Mouse (Mus musculus): Measurements from ENCODE around the gene Gnao1. TPM values are rescaled to one million over a fixed set of nuclear protein-coding genes. Genes with fewer than 3 reads are reported as not detected.

Gene Gnao1
- polyA plus RNA-seq, 1 experiment from 2014 or later, result 11.0 TPM

DNA sequence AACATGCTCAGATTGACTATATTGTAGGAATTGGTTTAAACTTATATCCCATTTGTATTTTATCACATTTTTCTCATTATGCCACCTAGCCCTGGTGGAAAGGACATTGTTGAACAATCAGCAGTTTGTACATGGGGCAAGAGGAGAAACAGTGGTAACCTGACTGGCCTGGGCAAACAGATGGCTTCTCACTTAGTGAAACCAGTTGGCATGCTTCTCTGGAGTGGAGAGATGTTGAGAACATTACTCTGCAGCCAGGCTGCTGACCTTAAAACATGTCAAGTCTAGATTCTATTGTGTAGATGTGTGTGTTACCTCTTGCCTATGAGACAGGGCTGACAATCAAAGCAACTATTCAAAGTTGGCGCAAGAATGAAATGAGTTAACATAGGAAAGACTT, 7.6 kb downstream of the Gnao1 start:
- H3K9ac ChIP-seq, result no peak overlapping the region
- H3K4me1 ChIP-seq (replicated peaks), result peaks cover 16% of the 10 kb centered on the region
- WGBS, result 89% methylated on average over 1 of the region's 1 CpGs
- H3K9me3 ChIP-seq (replicated peaks), result no peaks in the 10 kb centered on the region
- peaks cover 3% of the 10 kb centered on the region; the same call in 1 of the 2 replicates for H3K27me3 ChIP-seq
- ATAC-seq (replicated peaks; ENCODE audit: insufficient number of reproducible peaks, insufficient read depth, low FRiP score, low read depth), result no peak
- H3K27ac ChIP-seq, result no peak overlapping the region
- H3K36me3 ChIP-seq, result no peaks in the 10 kb centered on the region
- H3K4me3 ChIP-seq, result no peak overlapping the region
- H3K4me2 ChIP-seq, result no peak overlapping the region

DNA sequence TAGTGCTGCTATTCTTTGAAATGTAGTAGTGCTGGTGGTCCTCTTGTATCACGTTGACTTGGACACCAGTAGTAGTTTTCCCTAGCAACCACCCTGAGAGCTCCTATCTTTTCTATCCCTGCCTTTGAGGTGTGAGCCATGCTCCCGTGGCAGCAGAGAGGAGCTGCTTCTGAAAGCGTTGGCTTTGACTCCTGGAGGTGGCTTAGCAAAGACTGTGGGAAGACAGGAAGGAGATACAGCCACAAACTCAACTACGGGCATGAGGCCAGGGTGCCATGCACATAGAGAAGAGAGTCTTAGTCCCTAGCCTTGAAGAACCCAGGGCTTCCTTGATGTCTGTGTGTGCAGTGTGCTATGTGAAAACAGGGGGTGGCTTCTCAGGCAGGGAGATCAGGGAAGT, 10.2 kb downstream of the Gnao1 start:
- no peaks in the 10 kb centered on the region for H3K36me3 ChIP-seq
- no peak overlapping the region for H3K9ac ChIP-seq
- 0 out of 2 replicates have a peak, but pooled peaks cover 4% of the 10 kb centered on the region for H3K4me1 ChIP-seq (replicated peaks)
- 62% methylated on average over 4 of the region's 4 CpGs for WGBS
- no peaks in the 10 kb centered on the region for H3K9me3 ChIP-seq (replicated peaks)
- no peak overlapping the region for H3K4me2 ChIP-seq
- H3K27ac ChIP-seq, result no peak overlapping the region
- no peak for ATAC-seq (replicated peaks; ENCODE audit: insufficient number of reproducible peaks, insufficient read depth, low FRiP score, low read depth)
- no peaks in the 10 kb centered on the region for H3K27me3 ChIP-seq
- H3K4me3 ChIP-seq, result no peak overlapping the region

DNA sequence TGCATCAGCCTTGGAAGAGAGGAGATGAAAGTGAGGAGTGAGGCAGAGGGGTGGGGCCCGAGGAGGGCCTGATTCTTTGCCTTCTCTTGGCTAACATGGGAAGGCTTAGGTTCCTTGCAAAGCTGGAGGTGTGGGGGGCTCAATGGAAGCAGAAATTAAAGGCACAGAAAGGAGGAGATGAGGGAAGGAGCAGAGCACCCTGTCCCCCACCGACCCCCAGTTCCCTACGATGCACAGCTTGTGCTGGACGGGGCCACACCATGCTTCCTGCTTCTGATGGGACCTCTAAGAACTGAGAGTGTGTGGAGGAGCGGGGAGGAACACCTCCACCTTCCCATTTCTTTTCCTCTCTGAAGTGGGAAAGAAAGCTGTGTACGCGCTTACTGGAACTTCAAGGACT, 11.6 kb downstream of the Gnao1 start:
- Histone ChIP-seq H3K4me1 (replicated peaks) (0 out of 2 replicates have a peak, but pooled peaks cover 4% of the 10 kb centered on the region), H3K27ac (no peak overlapping the region), H3K9ac (no peak overlapping the region), H3K36me3 (no peaks in the 10 kb centered on the region), H3K9me3 (replicated peaks) (no peaks in the 10 kb centered on the region), H3K4me3 (no peak overlapping the region), H3K4me2 (no peak overlapping the region), H3K27me3 (no peaks in the 10 kb centered on the region)
- 83% methylated on average over 7 of the region's 7 CpGs for WGBS
- ATAC-seq (replicated peaks; ENCODE audit: insufficient number of reproducible peaks, insufficient read depth, low FRiP score, low read depth), result no peak

DNA sequence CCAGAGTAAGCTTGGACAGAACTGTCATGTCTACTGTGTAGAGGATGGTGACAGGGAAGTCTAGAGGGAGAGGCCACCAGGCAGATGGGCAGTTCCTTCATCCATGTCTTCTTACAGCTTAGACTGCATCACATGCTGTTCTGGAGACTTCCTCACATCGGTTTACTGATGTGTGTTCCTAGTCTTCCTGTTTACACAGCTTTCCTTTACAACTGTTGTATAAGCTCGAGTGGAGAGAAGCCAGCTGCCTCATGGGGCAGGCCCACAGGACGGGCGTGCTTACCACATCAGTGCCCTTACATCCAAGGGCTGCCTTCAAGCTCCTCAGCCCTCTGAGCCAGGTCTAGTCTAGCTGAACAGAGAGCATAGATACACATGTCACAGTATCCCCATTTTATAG, 15.6 kb downstream of the Gnao1 start:
- no peaks in the 10 kb centered on the region for H3K9me3 ChIP-seq (replicated peaks)
- H3K4me3 ChIP-seq, result no peak overlapping the region
- H3K27me3 ChIP-seq, result no peaks in the 10 kb centered on the region
- 0 out of 2 replicates have a peak, but pooled peaks cover 4% of the 10 kb centered on the region for H3K4me1 ChIP-seq (replicated peaks)
- no peaks in the 10 kb centered on the region for H3K36me3 ChIP-seq
- no peak overlapping the region for H3K4me2 ChIP-seq
- no peak overlapping the region for H3K9ac ChIP-seq
- no peak overlapping the region for H3K27ac ChIP-seq
- no peak for ATAC-seq (replicated peaks; ENCODE audit: insufficient number of reproducible peaks, insufficient read depth, low FRiP score, low read depth)
- 52% methylated on average over 4 of the region's 4 CpGs for WGBS

DNA sequence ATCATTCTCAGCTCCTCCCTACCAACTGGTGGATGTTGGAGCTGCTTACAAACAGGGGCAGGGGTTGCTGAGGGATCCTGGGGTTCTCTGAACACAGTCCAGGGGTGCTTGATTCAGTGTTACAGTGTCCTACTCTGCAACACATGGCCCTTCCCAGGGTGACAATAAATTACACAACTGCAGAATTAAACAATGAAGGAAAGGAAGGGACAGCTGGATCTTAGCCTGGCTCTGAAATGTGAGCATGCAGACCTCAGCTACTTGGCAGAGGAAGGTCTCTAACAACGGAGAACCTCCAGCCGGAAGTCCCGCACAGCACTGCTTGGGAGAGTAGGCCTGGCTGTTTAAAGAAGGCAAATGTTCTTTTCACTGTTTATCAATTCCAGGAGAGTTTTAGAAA, 20.9 kb downstream of the Gnao1 start:
- H3K4me2 ChIP-seq, result no peak overlapping the region
- 0 out of 2 replicates have a peak overlapping the region, but pooled peaks have one; percentile 9 for H3K27ac ChIP-seq
- H3K27me3 ChIP-seq, result no peaks in the 10 kb centered on the region
- WGBS, result 71% methylated on average over 3 of the region's 3 CpGs
- H3K4me1 ChIP-seq (replicated peaks), result no peaks in the 10 kb centered on the region
- no peak overlapping the region for H3K9ac ChIP-seq
- H3K4me3 ChIP-seq, result no peak overlapping the region
- no peak for ATAC-seq (replicated peaks; ENCODE audit: insufficient number of reproducible peaks, insufficient read depth, low FRiP score, low read depth)
- no peaks in the 10 kb centered on the region for H3K9me3 ChIP-seq (replicated peaks)
- no peaks in the 10 kb centered on the region for H3K36me3 ChIP-seq

DNA sequence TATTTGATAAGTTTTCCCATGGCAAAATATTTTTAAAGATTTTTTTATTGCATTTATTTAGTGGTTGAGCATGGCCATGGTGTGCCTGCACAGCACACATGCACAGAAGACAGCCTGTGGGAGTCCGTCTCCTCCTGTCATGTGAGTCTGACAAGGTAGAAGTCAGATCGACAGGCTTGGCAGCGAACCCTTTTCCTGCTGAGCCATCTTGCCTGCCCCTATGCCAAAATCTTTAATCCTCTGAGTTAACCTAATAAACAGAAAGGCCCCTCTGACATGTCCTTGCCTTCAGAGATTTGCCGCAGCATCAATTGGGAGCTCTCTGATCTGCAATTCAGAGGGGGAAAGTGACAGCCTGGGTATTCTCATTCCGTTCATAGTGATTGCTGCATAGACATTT, 26.0 kb downstream of the Gnao1 start:
- 68% methylated on average over 5 of the region's 5 CpGs for WGBS
- ATAC-seq (replicated peaks; ENCODE audit: insufficient number of reproducible peaks, insufficient read depth, low FRiP score, low read depth), result no peak
- H3K36me3 ChIP-seq, result no peaks in the 10 kb centered on the region

DNA sequence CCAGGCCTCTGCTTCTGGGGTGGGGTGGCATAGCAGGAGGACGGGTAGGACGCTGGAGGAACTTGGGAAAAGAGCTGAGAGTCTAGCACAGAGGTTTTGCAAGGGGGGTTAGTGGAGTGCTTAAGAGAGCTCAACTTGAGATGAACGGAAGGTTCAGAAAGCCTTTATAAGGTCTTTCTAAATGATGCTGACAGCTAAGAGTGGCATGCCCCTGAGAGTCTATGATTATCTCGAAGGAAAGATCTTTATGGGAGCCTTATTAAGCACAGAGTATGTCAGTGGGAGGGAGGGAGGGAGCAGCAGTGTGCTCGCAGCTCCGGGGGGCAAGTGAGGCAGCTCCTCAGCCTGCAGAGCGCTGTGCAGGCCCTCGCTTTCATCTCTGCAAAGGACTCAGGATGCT, 29.3 kb downstream of the Gnao1 start:
- H3K27ac ChIP-seq, result no peak overlapping the region
- no peak for ATAC-seq (replicated peaks; ENCODE audit: insufficient number of reproducible peaks, insufficient read depth, low FRiP score, low read depth)
- H3K4me3 ChIP-seq, result no peak overlapping the region
- H3K4me2 ChIP-seq, result no peak overlapping the region
- H3K9me3 ChIP-seq (replicated peaks), result no peaks in the 10 kb centered on the region
- peaks cover 41% of the 10 kb centered on the region for H3K4me1 ChIP-seq (replicated peaks)
- no peak overlapping the region for H3K9ac ChIP-seq
- WGBS, result 36% methylated on average over 8 of the region's 8 CpGs
- H3K36me3 ChIP-seq, result no peaks in the 10 kb centered on the region
- no peaks in the 10 kb centered on the region for H3K27me3 ChIP-seq

More for the DNA sequence above, 26.0 kb downstream of the Gnao1 start:
- Histone ChIP-seq H3K4me1 (replicated peaks) (peaks cover 16% of the 10 kb centered on the region), H3K9me3 (replicated peaks) (no peaks in the 10 kb centered on the region), H3K4me2 (no peak overlapping the region), H3K27ac (no peak overlapping the region), H3K27me3 (no peaks in the 10 kb centered on the region), H3K9ac (no peak overlapping the region), H3K4me3 (no peak overlapping the region)

DNA sequence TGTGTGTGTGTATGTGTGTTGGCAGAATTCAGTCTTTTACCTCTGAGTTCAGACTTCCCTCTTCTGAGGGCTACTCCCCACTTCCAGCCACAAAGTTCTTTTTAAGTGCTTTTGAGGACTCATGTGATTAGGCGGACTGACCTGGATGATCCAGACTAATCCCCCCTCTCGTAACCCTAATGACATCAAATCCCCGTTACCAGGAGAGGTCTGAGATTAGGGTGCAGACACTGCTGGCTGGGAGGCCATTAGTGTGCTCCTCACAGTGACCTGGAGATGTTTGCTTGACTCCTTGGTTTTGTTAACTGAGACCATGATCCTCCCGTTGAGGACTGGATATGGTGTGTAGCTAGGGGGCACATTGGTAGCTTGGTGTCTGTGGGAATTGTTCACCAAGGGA, 30.7 kb downstream of the Gnao1 start:
- no peak overlapping the region for H3K4me3 ChIP-seq
- no peaks in the 10 kb centered on the region for H3K27me3 ChIP-seq
- no peaks in the 10 kb centered on the region for H3K9me3 ChIP-seq (replicated peaks)
- H3K4me2 ChIP-seq, result 0 out of 2 replicates have a peak overlapping the region, but pooled peaks have one; percentile 44
- H3K36me3 ChIP-seq, result no peaks in the 10 kb centered on the region
- peak overlapping the region; percentile 50; the same call in 1 of the 2 replicates for H3K27ac ChIP-seq
- no peak overlapping the region for H3K9ac ChIP-seq
- ATAC-seq (replicated peaks; ENCODE audit: insufficient number of reproducible peaks, insufficient read depth, low FRiP score, low read depth), result no peak
- peaks cover 48% of the 10 kb centered on the region for H3K4me1 ChIP-seq (replicated peaks)
- WGBS, result 61% methylated on average over 4 of the region's 4 CpGs

DNA sequence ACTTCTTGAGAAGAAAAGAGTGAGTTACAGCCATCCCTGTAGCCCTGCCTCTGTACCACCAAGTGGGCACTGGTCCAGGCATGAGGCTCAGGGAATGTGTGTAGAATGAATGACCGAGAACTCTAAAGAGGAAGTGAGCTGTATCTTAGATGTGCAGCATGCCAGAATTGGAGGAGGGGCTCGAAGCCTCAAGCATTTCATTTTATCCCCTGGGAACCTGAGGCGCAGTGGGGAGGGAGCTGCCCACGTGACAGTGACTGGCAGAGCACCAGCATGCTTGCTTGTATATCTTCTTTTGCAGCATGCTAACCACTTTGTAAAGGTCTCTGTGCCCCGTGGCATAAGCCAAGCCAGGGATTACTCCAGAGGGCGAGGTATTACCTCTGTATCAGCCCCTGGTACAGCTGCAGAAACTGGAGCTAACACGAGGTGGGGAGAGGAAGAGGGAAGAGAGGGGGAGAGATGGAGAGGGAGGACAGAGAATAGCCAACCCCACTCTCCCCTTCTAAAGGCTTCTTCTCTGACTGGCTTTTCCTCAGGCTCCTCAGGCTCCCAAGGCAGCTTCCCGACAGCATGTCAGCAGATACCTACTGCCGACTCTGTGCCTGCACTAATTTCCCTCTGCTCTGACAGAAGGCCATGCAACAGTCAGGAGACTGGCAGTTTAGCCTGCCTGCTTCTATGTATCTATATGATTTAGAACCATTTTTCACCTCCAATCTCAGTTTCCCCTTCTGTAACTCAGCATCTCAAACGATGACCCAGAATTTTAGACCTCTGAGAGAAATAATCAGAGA, 31.4 kb downstream of the Gnao1 start:
- ATAC-seq (replicated peaks; ENCODE audit: insufficient number of reproducible peaks, insufficient read depth, low FRiP score, low read depth), result peak; percentile 73
- H3K27ac ChIP-seq, result peak overlapping the region; percentile 50
- no peak overlapping the region for H3K4me3 ChIP-seq
- H3K36me3 ChIP-seq, result no peaks in the 10 kb centered on the region
- no peaks in the 10 kb centered on the region for H3K27me3 ChIP-seq
- no peaks in the 10 kb centered on the region for H3K9me3 ChIP-seq (replicated peaks)
- H3K4me1 ChIP-seq (replicated peaks), result peaks cover 48% of the 10 kb centered on the region
- WGBS, result 18% methylated on average over 10 of the region's 10 CpGs
- H3K9ac ChIP-seq, result no peak overlapping the region
- peak overlapping the region; percentile 44 for H3K4me2 ChIP-seq

DNA sequence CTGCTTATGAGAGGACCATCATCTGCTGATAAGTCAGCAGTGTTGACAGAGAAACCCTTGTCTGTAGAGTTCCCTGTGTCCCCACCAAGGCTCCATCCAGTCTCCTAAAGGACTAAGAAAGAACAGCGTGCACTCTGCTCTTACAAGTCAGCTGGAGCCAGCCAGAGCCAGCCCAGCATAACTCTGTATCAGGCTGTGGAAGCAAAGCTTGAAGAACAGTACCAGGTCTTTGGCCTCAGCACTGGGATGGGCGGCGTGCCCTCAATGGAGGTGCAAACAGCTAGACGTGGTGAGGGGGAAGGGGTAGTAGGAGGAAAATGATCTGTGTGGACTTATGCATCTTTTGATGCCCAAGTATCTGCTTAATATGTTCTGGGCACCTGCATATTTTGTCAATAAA, 32.8 kb downstream of the Gnao1 start:
- 80% methylated on average over 4 of the region's 4 CpGs for WGBS
- Histone ChIP-seq H3K9ac (no peak overlapping the region), H3K36me3 (no peaks in the 10 kb centered on the region), H3K4me3 (no peak overlapping the region), H3K27ac (no peak overlapping the region), H3K4me1 (replicated peaks) (peaks cover 48% of the 10 kb centered on the region), H3K4me2 (no peak overlapping the region), H3K27me3 (no peaks in the 10 kb centered on the region), H3K9me3 (replicated peaks) (no peaks in the 10 kb centered on the region)
- no peak for ATAC-seq (replicated peaks; ENCODE audit: insufficient number of reproducible peaks, insufficient read depth, low FRiP score, low read depth)

DNA sequence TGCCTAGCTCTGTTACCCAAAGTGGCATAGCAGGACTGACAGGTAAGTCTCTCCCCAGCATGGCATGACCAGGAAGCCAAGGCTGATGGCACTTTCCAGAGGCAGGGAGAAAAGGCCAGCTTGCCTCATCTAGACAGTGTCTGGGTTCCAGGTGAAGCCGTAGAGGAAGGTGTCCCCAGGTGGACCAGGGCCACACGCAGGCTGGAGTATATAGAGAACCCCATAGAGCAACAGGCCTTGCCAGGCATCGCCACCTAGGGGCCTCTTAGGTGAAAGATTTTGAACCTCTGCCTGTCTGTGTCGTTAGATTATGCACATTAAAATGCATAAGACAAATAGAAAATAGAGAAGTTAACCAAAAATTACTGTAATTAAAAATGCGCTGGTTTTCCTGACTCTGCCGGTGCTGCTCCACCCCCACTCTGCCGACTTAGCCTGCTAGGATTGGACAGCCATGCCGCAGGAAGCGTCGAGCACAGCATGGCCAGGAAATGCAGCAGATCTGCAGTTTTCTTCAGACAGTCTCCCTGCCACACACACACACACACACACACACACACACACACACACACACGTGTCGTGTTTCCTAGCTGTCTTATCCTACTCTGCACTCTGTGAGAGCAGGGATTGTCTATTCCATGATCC, 34.2 kb downstream of the Gnao1 start:
- WGBS, result 33% methylated on average over 12 of the region's 12 CpGs
- no peaks in the 10 kb centered on the region for H3K9me3 ChIP-seq (replicated peaks)
- no peak for ATAC-seq (replicated peaks; ENCODE audit: insufficient number of reproducible peaks, insufficient read depth, low FRiP score, low read depth)
- no peak overlapping the region for H3K9ac ChIP-seq
- peaks cover 48% of the 10 kb centered on the region for H3K4me1 ChIP-seq (replicated peaks)
- H3K36me3 ChIP-seq, result no peaks in the 10 kb centered on the region
- H3K4me3 ChIP-seq, result no peak overlapping the region
- no peaks in the 10 kb centered on the region for H3K27me3 ChIP-seq
- no peak overlapping the region for H3K27ac ChIP-seq
- no peak overlapping the region for H3K4me2 ChIP-seq
